Mouse (Mus musculus) A20 (cell line): Measurements from ENCODE around the gene Prrc2b.

Source experiments
- DNase-seq: peaks from one replicate; pipeline ENCODE4 v3.0.0-alpha.2; 2011; ENCODE audit warnings: low read depth, low spot score

Prrc2b gene

GRCm38 (mm10) chr2:32282727-32283126 is 131.8 kb downstream of the Prrc2b start:
- peak; percentile 70 for DNase-seq

- DNase-seq = no peak
Measured at GRCm38 (mm10) chr2:32283986-32284385, 133.1 kb downstream of the Prrc2b start.
